Mouse (Mus musculus): Measurements from ENCODE around the gene Dctn2.
"Not testable (repeated sequence)": the region's sequence is repeated elsewhere in the genome, so short reads cannot be mapped to it uniquely, and the experiment has no call there.

Dctn2 gene

DNA sequence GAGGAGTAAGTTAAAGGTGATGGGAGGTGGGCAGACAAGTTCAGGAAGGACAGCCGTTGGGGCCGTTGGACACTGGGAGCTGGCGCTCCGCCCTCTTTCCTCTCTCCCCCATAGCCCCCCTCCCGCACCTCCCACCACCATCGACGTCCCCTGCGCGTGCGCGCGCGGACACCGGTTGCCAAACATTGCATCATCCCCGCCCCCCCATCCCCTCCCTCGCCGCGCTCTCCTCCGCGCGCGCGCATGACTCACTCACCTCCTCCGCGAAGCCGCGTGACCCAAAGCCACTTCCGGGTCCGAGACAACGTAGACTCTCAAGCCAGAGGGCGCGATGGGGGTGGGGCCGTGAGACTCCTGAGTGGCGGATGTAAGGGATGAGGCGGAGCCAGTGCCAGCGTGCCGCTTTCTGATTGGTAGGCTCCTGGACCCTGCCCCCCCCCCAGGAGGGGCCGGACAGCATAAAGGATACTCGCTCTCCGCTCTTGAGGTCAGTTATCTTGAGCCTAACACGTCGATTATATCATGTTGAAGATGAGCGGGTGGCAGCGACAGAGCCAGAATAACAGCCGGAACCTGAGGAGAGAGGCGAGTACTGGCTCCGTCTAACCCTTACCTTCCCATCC is 24.2 kb downstream of the Dctn2 start:
- peak; percentile 100 for DNase-seq

DNA sequence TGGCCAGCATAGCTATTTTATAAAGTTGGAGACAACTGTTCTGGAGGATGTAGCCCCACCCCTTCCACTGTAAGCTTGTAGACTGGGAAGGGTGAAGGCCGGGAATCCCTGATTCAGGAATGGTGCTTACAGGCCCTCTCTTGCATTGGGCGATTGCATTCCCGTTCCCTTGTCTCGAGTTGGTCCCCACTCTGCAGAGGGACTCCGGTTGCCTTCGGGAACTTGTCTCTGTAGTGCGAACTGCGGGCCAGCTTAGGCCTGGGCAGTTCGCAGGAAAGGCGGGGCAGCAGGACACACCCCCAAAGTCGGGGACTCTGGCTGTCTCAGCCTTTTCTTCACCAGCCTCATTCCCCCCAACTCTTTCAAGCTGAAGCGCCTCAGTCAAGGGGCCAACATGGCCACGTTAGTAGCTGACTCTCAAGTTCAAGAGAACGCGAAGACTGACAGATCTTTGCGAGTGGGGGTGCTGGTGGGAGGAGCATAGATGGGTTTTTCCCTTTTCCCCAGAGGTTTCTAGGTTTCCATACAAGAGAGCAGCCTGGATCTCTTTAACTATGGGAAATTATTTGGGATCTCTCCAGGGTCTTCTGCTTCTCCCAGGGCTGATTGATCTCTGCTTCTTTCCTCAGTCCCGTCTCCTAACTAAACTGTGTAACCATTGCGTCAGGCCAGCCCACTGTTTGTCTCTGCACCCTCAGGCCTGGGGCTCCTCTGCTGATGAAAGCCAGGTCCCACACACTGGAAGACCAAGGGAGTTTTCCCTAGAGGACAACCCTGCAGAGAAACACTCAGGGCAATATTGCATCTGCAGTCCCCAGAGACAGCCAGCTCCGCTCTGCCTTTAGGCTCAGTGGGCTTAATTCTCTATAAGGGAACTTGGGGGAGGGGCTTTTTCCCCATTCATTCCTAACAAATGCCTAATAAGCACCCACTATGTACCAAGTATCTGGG is 25.0 kb downstream of the Dctn2 start:
- peak in 1 of 2 experiments; percentile 50 for DNase-seq

DNA sequence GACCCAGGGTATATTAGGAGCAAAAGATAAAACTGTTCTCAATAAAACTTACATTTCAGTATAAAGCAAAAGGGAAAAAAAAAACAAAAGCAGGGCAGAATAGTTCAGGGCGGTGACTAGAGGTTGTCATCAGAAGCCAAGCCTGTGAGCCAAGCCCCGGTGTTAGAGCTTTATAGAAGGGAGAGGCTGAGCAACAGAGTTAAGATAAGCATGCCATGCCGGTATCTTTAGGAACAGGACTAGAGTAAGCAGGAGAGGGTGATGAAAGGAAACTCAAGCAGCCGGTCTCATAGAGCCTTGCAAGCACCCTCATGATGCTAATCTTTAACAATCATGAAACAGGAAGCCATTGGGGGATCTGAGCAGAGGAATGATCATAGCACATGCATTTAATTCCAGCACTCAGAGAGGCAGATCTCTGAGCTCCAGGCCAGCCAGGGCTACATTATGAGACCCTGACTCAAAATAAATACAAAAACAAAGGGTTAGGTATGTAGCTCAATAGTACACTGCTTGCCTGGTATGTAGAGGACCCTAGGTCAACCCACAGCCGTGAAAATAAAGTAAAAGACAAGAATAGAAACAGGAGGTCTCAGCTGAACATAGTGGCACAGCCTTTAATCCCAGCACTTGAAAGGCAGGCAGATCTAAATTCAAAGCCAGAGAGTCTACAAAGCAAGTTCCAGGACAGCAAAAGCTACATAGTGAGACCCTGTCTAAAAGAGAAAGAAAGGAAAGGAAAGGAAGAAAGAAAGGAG is 25.9 kb downstream of the Dctn2 start:
- DNase-seq, result no peak

DNA sequence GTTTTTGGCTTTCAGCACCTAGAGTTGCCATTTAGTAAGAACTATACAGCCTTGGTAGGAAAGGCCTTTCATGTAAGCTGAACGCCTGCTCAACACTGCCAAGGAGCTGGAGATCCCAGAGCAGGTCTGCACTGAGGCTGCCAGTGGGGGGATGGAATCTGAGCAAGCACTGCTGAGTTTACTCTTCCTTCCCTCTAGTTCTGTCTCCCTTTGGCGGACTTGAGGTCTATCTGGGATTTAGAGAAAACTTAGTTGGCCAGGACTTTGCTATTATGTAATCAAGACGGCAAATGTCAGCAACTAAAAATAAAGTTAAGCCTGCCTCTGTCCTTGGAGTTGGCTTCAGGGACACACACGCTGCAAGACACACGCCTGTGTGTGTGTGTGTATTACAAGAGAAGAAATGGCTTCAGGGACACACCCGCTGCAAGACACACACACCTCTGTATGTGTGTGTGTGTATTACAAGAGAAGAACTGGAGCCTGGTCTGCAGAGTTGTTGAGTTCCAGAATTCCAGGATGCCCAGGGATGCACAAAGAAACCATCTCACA is 26.9 kb downstream of the Dctn2 start:
- no peak for DNase-seq

DNA sequence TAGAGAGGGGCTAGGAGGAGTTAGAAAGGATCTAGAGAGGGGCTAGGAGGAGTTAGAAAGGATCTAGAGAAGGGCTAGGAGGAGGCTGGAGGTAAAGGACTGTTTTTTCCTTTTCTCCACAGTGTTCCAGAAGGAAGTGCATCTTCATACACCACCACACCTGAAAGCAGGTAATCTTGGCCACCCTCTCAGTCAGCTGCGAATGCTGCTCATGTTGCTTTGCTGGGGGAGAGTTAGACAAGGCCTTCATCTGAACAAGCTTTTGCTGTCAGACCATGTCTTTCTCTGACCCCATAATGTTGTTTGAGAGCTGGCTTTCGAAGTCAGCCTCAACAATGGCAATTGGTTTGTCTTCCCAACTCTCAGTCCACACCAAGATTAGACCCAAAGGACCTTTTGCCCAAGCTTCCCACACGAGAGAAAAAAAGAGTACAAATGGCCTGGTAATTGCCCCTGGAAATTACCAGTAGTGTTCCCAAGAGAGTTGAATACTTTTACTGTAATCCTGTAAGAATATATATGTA is 27.5 kb downstream of the Dctn2 start:
- DNase-seq, result no peak

DNA sequence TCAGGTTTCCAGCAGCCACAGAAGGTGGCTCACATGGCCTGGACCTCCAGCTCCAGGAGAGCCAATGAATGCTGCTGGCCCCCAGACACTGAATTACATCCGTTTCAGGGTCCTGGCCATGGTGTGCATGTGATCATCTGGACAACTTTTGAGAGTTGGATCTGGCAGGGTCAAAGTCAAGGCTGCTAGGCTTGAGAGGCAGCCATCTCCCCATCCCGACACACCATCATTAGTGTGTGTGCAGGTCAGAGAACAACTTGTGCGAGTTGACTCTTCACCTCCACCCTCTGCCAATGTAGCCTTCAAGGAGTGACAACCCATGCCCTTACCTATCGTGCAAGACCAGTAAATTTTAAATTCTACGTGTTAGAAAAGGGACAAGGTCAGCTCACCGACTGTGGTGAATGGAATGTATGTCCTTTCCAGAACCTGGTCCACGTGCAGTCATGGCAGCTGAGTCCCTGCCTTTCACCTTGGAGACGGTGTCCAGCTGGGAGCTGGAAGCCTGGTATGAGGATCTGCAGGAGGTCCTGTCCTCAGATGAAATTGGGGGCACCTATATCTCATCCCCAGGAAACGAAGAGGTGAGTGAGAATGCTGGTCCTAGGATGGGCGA is 28.8 kb downstream of the Dctn2 start:
- DNase-seq, result no peak

DNA sequence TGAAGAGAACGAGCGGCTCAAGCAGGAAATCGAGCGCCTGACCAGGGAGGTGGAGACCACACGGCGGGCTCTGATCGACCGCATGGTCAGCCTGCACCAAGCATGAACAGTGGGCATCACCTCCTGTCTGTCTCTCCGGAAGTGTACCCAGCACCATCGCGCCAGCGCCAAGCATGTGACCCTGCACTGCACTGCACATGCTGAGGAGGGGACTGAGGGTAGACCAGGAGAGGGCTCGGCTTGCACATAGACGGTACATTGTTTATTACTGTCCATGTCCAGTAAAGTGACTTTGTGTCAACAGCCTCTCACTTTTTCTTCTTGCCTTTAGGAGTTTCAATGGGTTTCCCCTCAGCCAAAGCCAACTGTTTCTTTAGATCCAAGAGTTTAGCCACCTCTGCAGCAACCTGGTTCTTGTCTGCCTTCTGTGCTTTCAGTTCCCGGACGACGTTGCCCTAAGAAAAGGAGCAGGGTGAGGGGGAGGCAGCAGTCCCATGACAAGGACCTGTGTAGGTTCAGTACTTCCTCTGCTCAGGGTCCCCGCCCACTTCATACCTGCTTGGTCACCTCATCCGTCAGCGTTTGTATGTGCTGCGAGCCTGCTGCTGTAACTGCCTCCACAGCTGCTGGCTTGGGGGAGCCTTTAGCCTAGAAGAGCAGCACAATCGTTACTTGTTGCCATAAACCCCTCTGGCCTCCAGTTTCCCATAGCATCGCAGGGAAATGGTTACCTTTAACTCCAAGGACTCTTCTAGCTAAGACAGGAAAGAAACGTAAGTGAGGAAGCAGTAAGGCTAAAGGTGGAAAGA is 30.0 kb downstream of the Dctn2 start:
- DNase-seq, result no peak

DNA sequence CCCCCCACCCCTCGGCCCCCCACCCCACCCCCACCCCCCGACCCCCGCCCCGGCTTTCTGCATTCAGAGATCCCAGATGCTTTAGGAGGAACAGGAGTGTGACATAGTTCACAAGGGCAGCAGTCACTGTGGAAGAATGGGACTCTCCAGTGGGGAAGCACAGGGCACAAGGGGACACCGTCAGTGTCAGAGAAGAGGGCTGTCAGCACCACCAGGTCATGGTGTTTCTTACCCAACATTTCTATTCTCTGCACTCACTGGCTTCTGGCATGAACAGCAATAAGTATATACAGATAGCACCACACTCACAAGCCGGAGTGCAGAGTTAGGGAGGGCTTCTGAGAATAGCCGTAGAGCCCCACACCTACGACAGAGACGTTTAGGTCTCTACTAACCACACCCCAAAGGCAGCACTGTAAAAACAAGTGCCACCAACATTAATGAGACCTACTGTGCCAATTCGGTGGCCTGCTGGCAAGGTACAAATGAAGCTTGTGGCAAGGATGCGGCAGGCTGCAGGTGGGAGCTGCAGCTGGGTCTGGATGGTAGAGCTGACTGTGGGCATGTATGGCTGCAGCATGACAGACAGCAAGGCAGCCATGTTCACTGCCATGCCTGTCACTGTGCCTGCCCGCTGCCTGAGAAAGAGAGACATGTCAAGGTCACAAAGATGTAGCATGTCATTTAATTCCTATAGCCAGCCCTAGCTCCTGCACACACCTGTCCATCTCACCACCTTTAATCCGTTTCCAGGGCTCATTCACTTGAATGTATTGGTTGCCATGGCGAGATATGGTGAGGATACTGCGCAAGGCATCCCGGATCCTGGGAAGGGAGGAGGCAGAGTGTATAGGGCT is 31.1 kb downstream of the Dctn2 start:
- no peak for DNase-seq

DNA sequence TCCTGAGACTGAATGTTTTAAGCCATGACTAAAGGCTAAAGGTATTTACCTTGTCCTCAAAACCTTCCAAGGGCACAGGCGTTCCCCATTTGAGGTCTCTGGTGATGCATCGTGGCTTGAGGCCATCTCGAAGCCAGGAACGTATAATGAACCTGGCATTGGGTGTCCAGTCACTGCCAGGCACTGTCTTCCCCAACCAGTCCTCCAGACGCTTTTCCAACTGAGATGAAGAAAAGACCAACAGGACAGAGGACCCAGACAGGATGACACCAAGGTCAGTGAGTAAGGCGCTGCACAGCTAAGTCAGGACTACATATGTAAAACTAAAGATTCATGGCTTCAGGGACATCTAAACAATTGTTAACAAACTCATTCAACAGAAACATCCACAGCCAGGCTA is 34.2 kb downstream of the Dctn2 start:
- no peak for DNase-seq

DNA sequence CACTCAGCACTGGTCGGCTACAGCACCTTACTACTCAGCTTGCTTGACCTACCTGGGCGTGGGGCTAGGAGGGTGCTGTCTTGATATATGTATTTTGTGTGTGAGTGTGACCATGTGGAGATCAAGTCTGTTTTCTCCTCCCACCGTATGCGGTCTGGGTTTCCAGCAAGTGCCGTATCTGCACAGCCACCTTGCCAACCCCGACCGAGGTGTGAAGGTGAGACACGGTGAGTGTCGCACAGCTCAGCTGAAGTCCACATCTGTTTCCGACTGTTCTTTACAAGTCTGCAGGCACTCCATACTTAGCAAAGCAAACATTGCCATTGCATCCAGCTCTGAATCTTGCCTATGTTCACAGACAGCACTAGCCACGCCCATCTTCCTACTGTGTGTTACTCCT is 37.0 kb downstream of the Dctn2 start:
- DNase-seq, result no peak

DNA sequence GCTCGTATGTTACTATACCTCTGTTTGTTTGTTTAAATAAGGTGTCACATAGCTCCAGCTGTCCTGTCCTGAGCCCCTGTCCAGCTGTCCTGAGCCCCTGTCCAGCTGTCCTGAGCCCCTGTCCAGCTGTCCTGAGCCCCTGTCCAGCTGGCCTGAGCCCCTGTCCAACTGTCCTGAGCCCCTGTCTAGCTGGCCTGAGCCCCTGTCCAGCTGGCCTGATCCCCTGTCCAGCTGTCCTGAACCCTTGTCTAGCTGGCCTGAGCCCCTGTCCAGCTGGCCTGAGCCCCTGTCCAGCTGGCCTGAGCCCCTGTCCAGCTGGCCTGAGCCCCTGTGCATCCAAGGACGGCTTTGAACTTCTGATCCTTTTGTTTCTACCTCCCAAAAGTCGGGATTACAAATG is 43.0 kb downstream of the Dctn2 start:
- DNase-seq, result not testable (repeated sequence)

DNA sequence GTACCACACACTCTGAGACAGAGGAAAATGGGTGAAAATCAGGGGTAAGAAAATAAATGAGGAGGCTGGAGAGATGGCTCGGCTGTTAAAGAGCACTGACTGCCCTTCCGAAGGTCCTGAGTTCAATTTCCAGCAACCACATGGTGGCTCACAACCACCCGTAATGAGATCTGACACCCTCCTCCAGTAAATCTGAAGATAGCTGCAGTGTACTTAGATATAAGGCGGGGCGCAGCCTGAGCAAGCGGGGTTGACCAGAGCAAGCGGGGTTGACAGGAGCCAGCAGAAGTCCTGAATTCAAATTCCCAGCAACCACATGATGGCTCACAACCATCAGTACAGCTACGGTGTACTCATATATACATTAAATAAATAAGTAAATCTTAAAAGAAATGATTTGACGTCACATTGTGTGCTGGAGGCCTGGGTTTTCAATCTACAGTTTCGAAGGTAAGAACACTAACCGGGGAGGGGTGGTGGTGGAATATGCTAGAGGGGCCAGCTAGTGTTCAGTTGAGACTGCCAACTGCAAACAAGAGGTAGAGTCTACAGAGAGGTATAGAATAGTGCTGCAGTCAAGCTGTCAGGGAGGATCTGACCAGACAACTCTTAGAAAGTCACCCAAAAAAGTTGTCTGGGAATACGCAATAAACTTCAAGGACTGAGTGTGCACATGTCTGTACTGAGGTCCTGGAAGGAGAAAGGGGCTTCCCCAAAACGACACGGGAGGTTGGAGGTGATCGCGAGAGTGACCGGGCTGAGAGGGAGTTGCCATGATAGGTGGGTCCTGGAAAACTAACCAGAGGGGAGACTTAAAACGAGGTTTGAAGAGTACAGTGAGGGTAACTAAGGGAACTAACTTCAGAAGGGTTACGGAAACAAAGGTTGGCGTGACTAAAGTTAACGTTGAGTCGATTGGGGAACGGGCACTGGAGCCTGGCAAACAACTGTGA is 44.6 kb downstream of the Dctn2 start:
- DNase-seq, result no peak

DNA sequence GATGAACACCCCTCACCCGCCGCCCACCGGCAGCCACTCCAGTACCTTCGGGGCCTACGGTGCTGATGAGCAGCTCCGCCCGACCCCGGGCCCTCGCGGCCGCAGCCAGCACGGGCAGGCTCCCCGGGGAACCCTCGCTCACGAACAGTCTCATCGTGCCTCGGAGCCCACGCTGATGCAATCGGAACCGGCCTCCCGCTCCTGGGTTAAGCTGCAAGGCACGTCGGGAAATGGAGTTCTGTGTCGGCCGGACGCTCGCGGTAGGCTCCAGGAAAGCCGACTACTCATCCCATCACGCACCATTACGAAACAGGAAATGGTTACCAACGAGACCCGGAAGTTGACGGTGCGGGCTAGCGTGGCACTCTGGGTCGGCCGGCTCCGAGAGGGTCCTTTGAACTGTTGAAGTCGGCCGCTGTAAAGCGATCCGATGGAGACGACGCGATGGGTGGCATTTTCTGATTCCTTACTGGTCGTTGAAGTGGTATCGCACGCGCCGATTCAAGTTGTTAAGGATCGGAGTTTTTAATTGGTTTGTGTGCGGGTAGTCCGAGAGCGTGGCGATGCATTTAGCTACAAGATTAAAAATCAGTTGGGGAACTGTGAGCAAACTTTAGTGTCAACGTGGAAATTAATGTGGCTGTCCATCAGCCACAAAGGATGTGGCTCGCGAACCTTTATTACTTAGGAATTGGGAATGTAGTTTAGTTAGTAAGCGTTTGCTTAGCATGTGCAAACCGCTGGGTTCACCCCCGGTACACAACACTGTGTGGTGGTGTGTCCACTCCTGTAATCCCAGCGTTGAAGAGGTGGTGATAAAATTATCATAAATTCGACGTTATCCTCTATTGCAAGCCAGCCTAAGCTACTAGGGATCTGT is 45.5 kb downstream of the Dctn2 start, which contains the start of gene Mars:
TSS of gene Mars (minus strand) at position 311 of the 880 bp plus-strand sequence.
- DNase-seq, result peak; percentile 90 to 95

DNA sequence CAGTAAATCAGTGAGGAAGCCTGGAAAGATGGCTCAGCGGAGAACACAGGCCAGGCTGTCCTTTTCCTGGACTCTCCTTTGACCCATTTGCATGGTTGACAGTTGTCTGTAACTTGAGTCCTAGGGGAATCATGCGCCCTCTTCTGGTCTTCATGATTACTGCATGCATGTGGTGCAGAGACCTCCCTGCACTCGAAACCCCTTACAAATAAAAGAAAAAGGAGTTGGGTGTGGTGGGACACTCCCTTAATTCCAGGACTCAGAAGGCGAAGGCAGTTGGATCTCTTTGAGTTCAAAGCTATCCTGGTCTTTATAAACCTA is 46.1 kb downstream of the Dctn2 start:
- DNase-seq, result peak; percentile 78 to 85

DNA sequence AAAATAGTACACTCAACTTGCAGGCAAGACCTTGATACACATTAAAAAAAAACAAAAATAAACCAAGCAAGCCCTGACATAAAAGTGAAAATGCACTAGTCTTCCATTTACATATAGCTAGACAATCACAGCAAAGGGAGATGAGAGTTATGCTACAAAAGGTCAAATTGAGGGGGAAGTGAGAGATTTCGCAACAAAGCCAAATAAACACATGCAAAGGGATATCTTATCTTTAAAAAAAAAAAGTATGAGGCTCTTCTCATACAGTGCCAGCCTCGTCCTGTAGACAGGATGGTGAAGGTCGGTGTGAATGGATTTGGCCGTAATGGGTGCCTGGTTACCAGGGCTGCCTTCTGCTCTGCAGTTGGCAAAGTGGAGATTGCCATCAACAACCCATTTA is 46.7 kb downstream of the Dctn2 start:
- DNase-seq, result no peak

DNA sequence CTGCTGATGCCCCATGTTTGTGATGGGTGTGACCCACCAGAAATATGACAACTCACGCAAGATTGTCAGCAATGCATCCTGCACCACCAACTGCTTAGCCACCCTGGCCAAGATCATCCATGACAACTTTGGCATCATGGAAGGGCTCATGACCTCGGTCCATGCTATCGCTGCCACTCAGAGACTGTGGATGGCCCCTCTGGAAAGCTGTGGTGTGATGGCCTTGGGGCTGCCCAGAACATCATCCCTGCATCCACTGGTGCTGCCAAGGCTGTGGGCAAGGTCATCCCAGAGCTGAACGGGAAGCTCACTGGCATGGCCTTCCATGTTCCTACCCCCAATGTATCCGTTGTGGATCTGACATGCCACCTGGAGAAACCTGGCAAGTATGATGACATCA is 47.3 kb downstream of the Dctn2 start:
- not testable (repeated sequence) for DNase-seq

DNA sequence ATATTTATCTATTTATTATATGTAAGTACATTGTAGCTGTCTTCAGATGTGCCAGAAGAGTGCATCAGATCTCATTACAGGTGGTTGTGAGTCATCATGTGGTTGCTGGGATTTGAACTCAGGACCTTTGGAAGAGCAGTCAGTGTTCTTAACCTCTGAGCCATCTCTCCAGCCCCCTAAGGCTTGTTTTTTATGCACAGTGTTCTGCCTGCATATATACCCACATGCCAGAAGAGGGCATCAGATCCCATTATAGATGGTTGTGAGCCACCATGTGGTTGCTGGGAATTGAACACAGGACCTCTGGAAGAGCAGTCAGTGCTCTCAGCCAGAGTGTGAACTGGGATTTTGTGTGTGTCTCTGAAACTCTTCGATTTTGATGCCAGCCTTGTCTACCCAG is 48.8 kb downstream of the Dctn2 start:
- DNase-seq, result not testable (repeated sequence)

DNA sequence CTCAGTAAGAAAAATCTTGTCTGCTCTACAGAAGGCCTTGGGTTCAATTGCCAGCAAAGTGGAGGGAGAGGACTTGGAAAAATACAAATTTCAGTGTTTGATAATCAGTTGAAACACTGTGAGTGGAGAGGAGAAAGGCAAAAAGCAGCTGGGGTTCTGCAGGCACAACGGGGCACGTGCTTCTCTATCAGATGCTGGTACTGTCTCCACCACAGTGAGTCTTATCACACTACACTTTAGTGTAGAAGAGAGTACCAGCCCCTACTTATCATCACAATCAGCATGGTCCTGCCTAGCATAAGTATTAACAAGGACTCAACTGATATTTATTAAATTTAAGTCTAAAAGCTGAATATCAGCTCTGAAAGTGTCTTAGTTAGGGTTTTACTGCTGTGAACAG is 51.1 kb downstream of the Dctn2 start:
- DNase-seq, result no peak

All from cerebellum, postnatal 36 days (tissue).